Mouse (Mus musculus) lung, embryonic 14.5 days (tissue): ENCODE measurements around the gene Rex1bd. TPM values are rescaled to one million over a fixed set of nuclear protein-coding genes. Genes with fewer than 3 reads are reported as not detected.

Experiments used
- ATAC-seq: fragments of 200-750 bp; cut with Nextera tagmentation; 2 replicates; pipeline ENCODE4 v1.8.0; 2017; ENCODE audit warnings: mild to moderate bottlenecking, moderate TSS enrichment, moderate library complexity; ENCODE audit not compliant: insufficient read depth
- DNase-seq: peaks from one replicate; pipeline ENCODE4 v3.0.0-alpha.2; 2015
- H3K27ac ChIP-seq: fragments of 300-500 bp; sonication (generic); 2 replicates; pipeline ENCODE4 v1.5.1; 2014; ENCODE audit warnings: low read depth, mild to moderate bottlenecking, moderate library complexity
- H3K27me3 ChIP-seq: fragments of 300-500 bp; sonication (generic); 2 replicates; pipeline ENCODE4 v1.6.1; 2014; ENCODE audit warnings: low read length, control low read depth; ENCODE audit not compliant: insufficient read depth
- H3K36me3 ChIP-seq: fragments of 300-500 bp; sonication (generic); 2 replicates; pipeline ENCODE4 v1.6.1; 2014; ENCODE audit warnings: control low read depth; ENCODE audit not compliant: insufficient read depth
- H3K4me1 ChIP-seq: fragments of 300-500 bp; sonication (generic); 2 replicates; pipeline ENCODE4 v1.6.1; 2014; ENCODE audit warnings: antibody characterized with exemption, control low read depth; ENCODE audit not compliant: insufficient read depth
- H3K4me2 ChIP-seq: fragments of 300-500 bp; sonication (generic); 2 replicates; pipeline ENCODE4 v1.6.1; 2014; ENCODE audit warnings: mild to moderate bottlenecking
- H3K4me3 ChIP-seq: fragments of 300-500 bp; sonication (generic); 2 replicates; pipeline ENCODE4 v1.5.1; 2014; ENCODE audit warnings: low read depth, low read length
- H3K9ac ChIP-seq: fragments of 300-500 bp; sonication (generic); 2 replicates; pipeline ENCODE4 v1.6.1; 2014
- H3K9me3 ChIP-seq: fragments of 300-500 bp; sonication (generic); 2 replicates; pipeline ENCODE4 v1.6.1; 2016; ENCODE audit warnings: low read depth, low read length, control low read depth
- CTCF ChIP-seq: IDR thresholded peaks from 2 replicates; pipeline ENCODE4 v1.5.1; 2016; ENCODE audit warnings: antibody characterized with exemption, low read depth
- WGBS: fragments of 180-500 bp; shearing (Covaris S2); extraction: QIAGEN DNeasy Blood & Tissue Kit; methylation state at CpG from one replicate; pipeline ENCODE4 v1.1.7; 2014; 5-methylcytosine and 5-hydroxymethylcytosine counted together
- polyA plus RNA-seq: library from polyadenylated mRNA; unstranded; fragments of >200 nt; fragmentation: Nextera tagmentation; extraction: Ambion mirVana; gene quantifications from 2 replicates; pipeline ENCODE4 v1.2.1, GENCODE M21; 2014

Rex1bd gene
- polyA plus RNA-seq: 113 and 126 TPM in 2 replicates

GRCm38 (mm10) chr8:70506328-70507026, at the start of gene Rex1bd:
TSS of gene Rex1bd (minus strand) at chr8:70506752.
- TF ChIP-seq CTCF: peak; percentile 92
- ATAC-seq: peak; percentile 87

GRCm38 (mm10) chr8:70555079-70555747, 48.7 kb upstream of the Rex1bd start:
- DNase-seq (no peak), ATAC-seq (no peak)
- Histone ChIP-seq H3K27me3 (no peaks in the 10 kb centered on the region), H3K4me2 (no peak overlapping the region), H3K9ac (no peak overlapping the region), H3K9me3 (no peaks in the 10 kb centered on the region), H3K36me3 (0 out of 2 replicates have a peak, but pooled peaks cover 2% of the 10 kb centered on the region), H3K4me3 (no peak overlapping the region), H3K27ac (no peak overlapping the region), H3K4me1 (peaks cover 7% of the 10 kb centered on the region; the same call in 1 of the 2 replicates)
- WGBS: 86% methylated on average over 4 of the region's 4 CpGs
- no peak for TF ChIP-seq CTCF

More at GRCm38 (mm10) chr8:70506328-70507026, at the start of gene Rex1bd:
- Histone ChIP-seq H3K27me3 (peaks cover 15% of the 10 kb centered on the region; the same call in 1 of the 2 replicates), H3K4me1 (peaks cover 22% of the 10 kb centered on the region), H3K9ac (peak within 1 kb of the TSS; percentile 82), H3K4me2 (peak within 1 kb of the TSS; percentile 83), H3K27ac (peak within 1 kb of the TSS; percentile 92), H3K4me3 (peak within 1 kb of the TSS; percentile 67), H3K9me3 (no peaks in the 10 kb centered on the region), H3K36me3 (peaks cover 35% of the 10 kb centered on the region)
- 2% methylated on average over 40 of the region's 40 CpGs for WGBS
- peak; percentile 96 for DNase-seq

- H3K36me3 ChIP-seq: no peaks in the 10 kb centered on the region; the same call in 1 of the 2 replicates
- no peak overlapping the region for H3K4me3 ChIP-seq
- H3K4me1 ChIP-seq: peaks cover 3% of the 10 kb centered on the region; the same call in 1 of the 2 replicates
- no peak for TF ChIP-seq CTCF
- H3K9me3 ChIP-seq: no peaks in the 10 kb centered on the region
- H3K9ac ChIP-seq: no peak overlapping the region
- no peak overlapping the region for H3K4me2 ChIP-seq
- no peak overlapping the region for H3K27ac ChIP-seq
- DNase-seq (peak; percentile 67), ATAC-seq (no peak)
- H3K27me3 ChIP-seq: no peaks in the 10 kb centered on the region
Measured at GRCm38 (mm10) chr8:70553740-70554139, 47.2 kb upstream of the Rex1bd start.

- DNase-seq: no peak
- no peak overlapping the region for H3K9ac ChIP-seq
- no peak for TF ChIP-seq CTCF
- 11% methylated on average over 1 of the region's 1 CpGs for WGBS
- no peak; the same call in 1 of the 2 replicates for ATAC-seq
- peaks cover 3% of the 10 kb centered on the region; the same call in 1 of the 2 replicates for H3K4me1 ChIP-seq
- H3K27ac ChIP-seq: no peak overlapping the region
- no peaks in the 10 kb centered on the region; the same call in 1 of the 2 replicates for H3K36me3 ChIP-seq
- no peaks in the 10 kb centered on the region for H3K9me3 ChIP-seq
- H3K4me3 ChIP-seq: no peak overlapping the region
- H3K4me2 ChIP-seq: no peak overlapping the region
- H3K27me3 ChIP-seq: no peaks in the 10 kb centered on the region
Measured at GRCm38 (mm10) chr8:70552836-70553235, 46.3 kb upstream of the Rex1bd start.

- DNase-seq: no peak
- no peak overlapping the region for H3K4me3 ChIP-seq
- no peaks in the 10 kb centered on the region; the same call in 1 of the 2 replicates for H3K36me3 ChIP-seq
- ATAC-seq: no peak
- no peak overlapping the region for H3K9ac ChIP-seq
- H3K4me2 ChIP-seq: no peak overlapping the region
- H3K27ac ChIP-seq: 0 out of 2 replicates have a peak overlapping the region, but pooled peaks have one; percentile 30
- H3K27me3 ChIP-seq: no peaks in the 10 kb centered on the region
- H3K9me3 ChIP-seq: no peaks in the 10 kb centered on the region
- WGBS: 51% methylated on average over 3 of the region's 3 CpGs
- peaks cover 3% of the 10 kb centered on the region; the same call in 1 of the 2 replicates for H3K4me1 ChIP-seq
- TF ChIP-seq CTCF: no peak
Measured at GRCm38 (mm10) chr8:70551558-70552161, 45.1 kb upstream of the Rex1bd start.

GRCm38 (mm10) chr8:70549412-70550184, 43.0 kb upstream of the Rex1bd start:
- Histone ChIP-seq H3K4me1 (peaks cover 3% of the 10 kb centered on the region; the same call in 1 of the 2 replicates), H3K9me3 (no peaks in the 10 kb centered on the region), H3K27ac (no peak overlapping the region), H3K9ac (no peak overlapping the region), H3K36me3 (no peaks in the 10 kb centered on the region; the same call in 1 of the 2 replicates), H3K4me2 (no peak overlapping the region), H3K27me3 (no peaks in the 10 kb centered on the region), H3K4me3 (no peak overlapping the region)
- WGBS: 91% methylated on average over 10 of the region's 10 CpGs
- ATAC-seq (no peak), DNase-seq (no peak)
- no peak; the same call in 1 of the 2 replicates for TF ChIP-seq CTCF
